Mouse (Mus musculus): ENCODE data around the gene Il16.

DNA sequence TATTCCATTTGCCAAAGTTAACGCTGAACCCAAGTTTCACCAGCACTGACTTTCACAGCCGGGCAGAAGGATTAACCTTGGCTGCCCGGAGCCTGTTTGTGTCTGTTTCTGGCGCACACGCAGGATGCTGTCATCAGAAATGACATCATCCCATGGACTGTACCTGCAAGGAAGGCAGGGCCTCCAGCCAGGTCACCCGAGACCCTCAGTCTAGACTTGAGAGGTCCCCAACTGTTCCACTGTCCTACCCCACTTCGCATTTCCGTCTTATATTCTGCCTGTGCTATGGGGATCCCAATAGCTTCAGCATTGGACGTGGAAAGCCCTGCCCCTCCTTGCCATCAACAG is 487 bp downstream of the Il16 start:
- TF ChIP-seq CTCF (IDR thresholded peaks at IDR 0.05; ENCODE audit: low read depth) (no peak), EP300 (IDR thresholded peaks at IDR 0.05; ENCODE audit: low read depth) (no peak)
